Comparison of ENCODE assay signal across 9 mouse cellular contexts in genomic region chr2:158143816-158144215, GRCm38 (mm10). TPM values are rescaled to one million over a fixed set of nuclear protein-coding genes. Genes with fewer than 3 reads are reported as not detected.
DNase-seq lines count a peak whose midpoint lies in the region; ATAC-seq and TF ChIP-seq lines count a peak whose summit lies in the region.
"Had no signal": no experiment of that assay in that cellular context is flagged by ENCODE, and none has a peak within 500 bp of the region (broad histone marks: within the 10 kb centered on the region; RNA-seq: fewer than 3 reads in every experiment).

No protein-coding gene starts in this region.

- H3K4me1 ChIP-seq in heart, embryonic 11.5 days (ENCODE audit: control insufficient read depth, insufficient read depth, low read length), result peaks cover 68% of the 10 kb centered on the region
- peaks cover 42% of the 10 kb centered on the region for H3K4me1 ChIP-seq in lung, adult 2 months (ENCODE audit: control insufficient read depth, insufficient read depth, low read length)
- H3K4me1 ChIP-seq in intestine, embryonic 16.5 days (ENCODE audit: control insufficient read depth, insufficient read depth, low read length), result peaks cover 44% of the 10 kb centered on the region
- H3K4me1 ChIP-seq in stomach, embryonic 14.5 days (ENCODE audit: control insufficient read depth, insufficient read depth, low read length), result peaks cover 38% of the 10 kb centered on the region
- H3K4me1 ChIP-seq in neural tube, embryonic 15.5 days, result peaks cover 37% of the 10 kb centered on the region

- H3K27ac ChIP-seq in heart, embryonic 11.5 days (ENCODE audit: low read depth, low read length), result peak overlapping the region; percentile 92
- H3K27ac ChIP-seq in intestine, embryonic 16.5 days (ENCODE audit: low read length), result 0 out of 2 replicates have a peak overlapping the region, but pooled peaks have one; percentile 12
- H3K27ac ChIP-seq in stomach, embryonic 14.5 days (ENCODE audit: low read length), result 0 out of 2 replicates have a peak overlapping the region, but pooled peaks have one; percentile 39
- no peak overlapping the region for H3K27ac ChIP-seq in neural tube, embryonic 15.5 days (replicated peaks)

- H3K36me3 ChIP-seq in heart, embryonic 11.5 days (ENCODE audit: control insufficient read depth, insufficient read depth, low read length), result peaks cover 7% of the 10 kb centered on the region; the same call in 1 of the 2 replicates
- no peaks in the 10 kb centered on the region for H3K36me3 ChIP-seq in intestine, embryonic 16.5 days (ENCODE audit: control insufficient read depth, insufficient read depth, low read length)
- H3K36me3 ChIP-seq in stomach, embryonic 14.5 days (ENCODE audit: control insufficient read depth, insufficient read depth, low read length), result peaks cover 9% of the 10 kb centered on the region
- H3K36me3 ChIP-seq in neural tube, embryonic 15.5 days, result no peaks in the 10 kb centered on the region

- peak overlapping the region; percentile 87 for H3K4me2 ChIP-seq in heart, embryonic 11.5 days
- peak overlapping the region; percentile 78 for H3K4me2 ChIP-seq in intestine, embryonic 16.5 days (ENCODE audit: low read depth, low read length)
- peak overlapping the region; percentile 68 for H3K4me2 ChIP-seq in stomach, embryonic 14.5 days (replicated peaks; ENCODE audit: low read depth, low read length)
- no peak overlapping the region for H3K4me2 ChIP-seq in neural tube, embryonic 15.5 days

- peak overlapping the region; percentile 73 for H3K4me3 ChIP-seq in heart, embryonic 11.5 days (ENCODE audit: low read depth, low read length)
- H3K4me3 ChIP-seq in lung, adult 2 months (replicated peaks; ENCODE audit: extremely low read depth, low read depth, low read length), result peak overlapping the region; percentile 1
- H3K4me3 ChIP-seq in intestine, embryonic 16.5 days (ENCODE audit: low read length), result peak overlapping the region; percentile 69; the same call in 1 of the 2 replicates
- H3K4me3 ChIP-seq in stomach, embryonic 14.5 days (ENCODE audit: low read depth, low read length), result no peak overlapping the region
- no peak overlapping the region for H3K4me3 ChIP-seq in neural tube, embryonic 15.5 days (replicated peaks)

- peak overlapping the region; percentile 82 for H3K9ac ChIP-seq in heart, embryonic 11.5 days (ENCODE audit: low read depth, low read length)
- peak overlapping the region; percentile 23; the same call in 1 of the 2 replicates for H3K9ac ChIP-seq in intestine, embryonic 16.5 days (ENCODE audit: low read depth, low read length)
- no peak overlapping the region for H3K9ac ChIP-seq in stomach, embryonic 14.5 days (replicated peaks; ENCODE audit: low read depth, low read length)
- no peak overlapping the region for H3K9ac ChIP-seq in neural tube, embryonic 15.5 days (replicated peaks)

- DNase-seq in heart, postnatal 25 days (ENCODE audit: low spot score), result no peak
- DNase-seq in lung, adult 2 months, result no peak
- no peak for DNase-seq in lung, postnatal 36 days
- no peak for DNase-seq in layer of hippocampus, adult 8-10 months (ENCODE audit: low spot score in 2 of 2)
- DNase-seq: thymus, adult 18-20 months had no signal

- intact Hi-C loops in heart, postnatal 25 days (cut with DNase I), result loop anchor here (2.0 kb wide), 1 partner anchor 21 kb away; no protein-coding TSS in a partner anchor

- WGBS in heart, embryonic 11.5 days (ENCODE audit: insufficient replicate concordance), result 51% methylated on average over 3 of the region's 3 CpGs
- WGBS in lung, adult 2 months, result 56% methylated on average over 3 of the region's 3 CpGs
- WGBS in intestine, embryonic 16.5 days, result 62% methylated on average over 3 of the region's 3 CpGs
- 55% methylated on average over 3 of the region's 3 CpGs for WGBS in stomach, embryonic 14.5 days
- WGBS in neural tube, embryonic 15.5 days, result 72% methylated on average over 3 of the region's 3 CpGs

- no peak for TF ChIP-seq CTCF in lung, adult 2 months (IDR thresholded peaks at IDR 0.05; ENCODE audit: insufficient read depth, low read length)

- H3K27me3 ChIP-seq in heart, embryonic 11.5 days (ENCODE audit: control insufficient read depth, insufficient read depth, low read length), result no peaks in the 10 kb centered on the region; the same call in 1 of the 2 replicates
- H3K27me3 ChIP-seq in intestine, embryonic 16.5 days (replicated peaks; ENCODE audit: control insufficient read depth, insufficient read depth, low read length), result no peaks in the 10 kb centered on the region
- no peaks in the 10 kb centered on the region for H3K27me3 ChIP-seq in stomach, embryonic 14.5 days (ENCODE audit: control insufficient read depth, insufficient read depth, low read length)
- peaks cover 6% of the 10 kb centered on the region; the same call in 1 of the 2 replicates for H3K27me3 ChIP-seq in neural tube, embryonic 15.5 days (replicated peaks)

- ATAC-seq in heart, embryonic 11.5 days (replicated peaks; ENCODE audit: insufficient number of reproducible peaks, low FRiP score, low TSS enrichment), result no peak
- ATAC-seq in intestine, embryonic 16.5 days, result no peak
- ATAC-seq in stomach, embryonic 14.5 days (ENCODE audit: insufficient number of reproducible peaks, insufficient read depth, low FRiP score, low read depth), result no peak
- ATAC-seq in neural tube, embryonic 15.5 days (ENCODE audit: low FRiP score), result no peak

- H3K9me3 ChIP-seq in heart, embryonic 11.5 days (replicated peaks; ENCODE audit: control insufficient read depth, low read length), result no peaks in the 10 kb centered on the region
- no peaks in the 10 kb centered on the region for H3K9me3 ChIP-seq in intestine, embryonic 16.5 days (ENCODE audit: control insufficient read depth, low read length)
- H3K9me3 ChIP-seq in stomach, embryonic 14.5 days (ENCODE audit: control insufficient read depth, low read depth, low read length), result no peaks in the 10 kb centered on the region
- H3K9me3 ChIP-seq in neural tube, embryonic 15.5 days (replicated peaks), result no peaks in the 10 kb centered on the region

- no peak for TF ChIP-seq POLR2A in lung, adult 2 months (IDR thresholded peaks at IDR 0.05; ENCODE audit: borderline replicate concordance, extremely low read depth, low read depth, low read length)

RNA-seq across cellular contexts. Expression of gene Tgm2, which starts 2.4 kb away (rescaled TPM):
- 129 and 130 TPM in 2 replicates for polyA plus RNA-seq in heart, embryonic 11.5 days (2014; fragmentation: Nextera tagmentation; extraction: Ambion mirVana)
- 100 to 1,000 TPM; 238 to 253 TPM for total RNA-seq in heart, postnatal 25 days (2021)
- polyA plus RNA-seq in lung, adult 2 months (2012; rRNA removed), result 285 and 297 TPM in 2 replicates
- 94.9 and 96.5 TPM in 2 replicates for polyA plus RNA-seq in intestine, embryonic 16.5 days (2015; fragmentation: Nextera tagmentation; extraction: Ambion mirVana)
- polyA plus RNA-seq in stomach, embryonic 14.5 days (2014; fragmentation: Nextera tagmentation; extraction: Ambion mirVana), result 56.0 and 63.4 TPM in 2 replicates
- 10 to 100 TPM in 3 of 4 experiments, 1 to 10 TPM in 1; 9.1 to 14.2 (median 12.7) TPM for total RNA-seq in layer of hippocampus, adult 8-10 months (2022)
- polyA plus RNA-seq in neural tube, embryonic 15.5 days (2015; fragmentation: Nextera tagmentation; extraction: Ambion mirVana), result 7.8 and 13.9 TPM in 2 replicates

Comparison
In these comparisons a context has a peak if more than half of its experiments do, and no peak if none do; other contexts are left out.
1. H3K4me3 ChIP-seq: peak in heart, embryonic 11.5 days (single experiment), lung, adult 2 months (single experiment) and intestine, embryonic 16.5 days (single experiment); none in stomach, embryonic 14.5 days (single experiment) and neural tube, embryonic 15.5 days (single experiment).
2. H3K9ac ChIP-seq: peak in heart, embryonic 11.5 days (single experiment) and intestine, embryonic 16.5 days (single experiment); none in stomach, embryonic 14.5 days (single experiment) and neural tube, embryonic 15.5 days (single experiment).